Mouse (Mus musculus): ENCODE data around the gene Gas1.

Gas1 gene

DNA sequence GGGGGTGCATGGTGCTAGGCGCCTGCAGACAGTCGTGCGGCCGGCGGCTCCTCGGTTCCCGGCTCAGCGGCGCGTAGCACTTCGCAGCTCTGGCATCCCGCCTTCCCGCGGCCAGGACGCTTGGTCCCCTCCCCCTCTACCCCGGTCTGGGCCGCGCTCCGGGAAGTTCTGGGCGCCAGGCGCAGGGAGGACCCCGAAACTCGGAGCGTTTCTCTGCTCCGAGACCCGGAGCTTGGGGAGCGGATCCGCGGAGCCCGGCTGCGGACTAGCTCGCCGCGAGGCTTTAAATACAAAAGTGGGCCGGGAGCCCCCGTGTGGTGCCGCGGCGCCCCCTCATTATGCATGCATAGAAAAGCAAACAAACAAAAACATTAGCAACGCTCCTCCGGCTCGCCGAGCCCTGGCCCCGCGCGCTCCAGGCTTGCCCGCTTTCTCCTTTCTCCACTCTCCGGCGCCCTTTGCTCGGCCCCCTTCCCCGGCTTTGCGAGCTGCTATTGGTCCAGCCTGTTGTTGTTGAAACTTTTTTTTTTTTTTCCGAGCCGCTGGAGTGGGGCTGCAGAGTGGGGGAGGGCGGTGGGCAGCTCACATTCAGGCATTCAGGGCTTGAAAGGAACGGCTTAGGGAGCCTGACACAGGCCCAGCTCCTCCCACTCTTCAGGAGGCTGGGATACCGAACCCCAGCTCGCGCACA, at the start of gene Gas1:
Gas1 (minus strand) TSS at position 260 of the 691 bp plus-strand sequence.
- peak; percentile 70 for DNase-seq (ENCODE audit: low spot score)

DNA sequence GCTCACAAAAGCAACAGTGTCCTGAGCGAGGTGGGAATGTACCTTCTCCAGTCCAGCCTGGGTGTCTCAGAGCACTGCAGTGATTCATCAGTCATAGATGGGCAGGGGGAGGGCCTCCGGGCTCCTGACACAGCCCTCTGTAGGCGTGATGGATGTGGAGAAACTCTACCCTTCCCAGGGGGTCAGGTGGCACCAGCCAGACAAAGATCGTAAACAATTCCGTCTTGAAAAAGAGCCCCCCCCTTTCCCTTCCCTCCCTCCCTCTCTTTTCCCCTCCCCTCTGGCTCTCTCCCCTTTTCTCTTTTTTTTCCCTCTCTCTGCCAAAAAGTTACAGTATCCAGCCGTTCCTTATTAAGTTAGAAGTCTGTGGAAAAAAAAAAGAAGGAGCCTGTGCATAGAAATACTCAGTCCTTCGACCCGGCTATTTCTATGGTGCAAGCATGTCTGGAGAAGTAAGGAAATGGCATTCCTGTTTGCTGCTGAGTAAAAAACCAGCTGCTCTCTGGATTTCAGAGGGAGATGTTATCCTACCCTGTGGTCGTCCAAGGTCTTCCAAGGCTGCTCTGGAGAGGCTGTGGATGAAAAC, 49.2 kb upstream of the Gas1 start:
- DNase-seq (ENCODE audit: low spot score), result no peak

DNA sequence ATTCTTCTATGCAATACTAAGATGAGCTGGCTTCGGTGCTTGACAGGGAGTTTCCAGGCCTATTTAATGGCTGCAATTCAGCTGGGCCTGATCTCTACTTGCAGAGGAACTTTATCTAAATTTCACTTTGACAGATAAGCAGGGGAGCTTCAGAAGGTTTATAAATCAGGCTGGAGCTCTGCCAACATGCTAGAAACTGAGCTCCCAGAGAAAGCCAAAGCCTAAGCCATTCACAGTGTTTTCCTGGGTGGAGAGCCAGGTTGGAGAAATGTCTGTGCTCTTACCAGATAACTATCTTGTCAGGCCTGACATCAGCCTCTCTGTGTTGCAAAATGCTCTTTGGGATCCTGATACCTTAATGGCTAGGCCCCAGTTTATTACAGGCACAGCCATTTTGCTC, 48.6 kb upstream of the Gas1 start:
- DNase-seq (ENCODE audit: low spot score), result peak; percentile 5

DNA sequence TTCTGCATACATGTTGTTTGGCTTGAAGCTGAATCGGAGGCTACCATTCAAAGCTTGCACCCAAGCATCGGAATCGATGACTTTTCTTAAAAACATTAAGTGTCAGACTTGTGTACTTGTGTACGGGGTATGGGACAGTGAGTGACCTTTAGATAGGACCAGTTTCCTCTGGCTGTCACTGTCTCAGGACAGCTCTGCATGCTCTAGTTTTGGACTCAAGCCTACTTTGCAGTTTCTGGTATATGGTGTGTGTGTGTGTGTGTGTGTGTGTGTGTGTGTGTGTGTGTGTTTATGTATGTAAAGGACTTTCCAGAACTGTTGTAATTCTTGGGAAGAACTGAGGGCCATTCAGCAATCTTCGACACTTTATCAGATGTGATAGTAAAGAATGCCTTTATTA, 48.1 kb upstream of the Gas1 start:
- DNase-seq (ENCODE audit: low spot score), result no peak

DNA sequence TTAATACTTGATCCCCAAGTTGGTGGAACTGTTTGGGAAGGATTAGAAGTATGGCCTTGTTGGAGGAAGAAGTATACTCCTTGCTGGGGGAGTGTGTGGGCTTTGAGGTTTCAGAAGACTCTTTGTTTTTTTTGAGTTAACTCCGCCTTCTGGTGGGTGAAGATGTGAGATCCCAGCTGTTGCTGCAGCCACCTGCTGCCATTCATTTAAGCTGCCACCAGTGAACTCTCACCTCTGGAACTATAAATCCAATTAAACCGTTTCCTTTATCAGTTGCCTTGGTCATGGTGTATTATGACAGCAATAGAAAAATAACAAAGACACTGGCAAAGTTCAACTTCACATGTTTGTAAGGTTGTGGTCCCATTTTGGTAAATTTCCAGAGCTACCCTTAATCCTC, 46.6 kb upstream of the Gas1 start:
- no peak for DNase-seq (ENCODE audit: low spot score)

DNA sequence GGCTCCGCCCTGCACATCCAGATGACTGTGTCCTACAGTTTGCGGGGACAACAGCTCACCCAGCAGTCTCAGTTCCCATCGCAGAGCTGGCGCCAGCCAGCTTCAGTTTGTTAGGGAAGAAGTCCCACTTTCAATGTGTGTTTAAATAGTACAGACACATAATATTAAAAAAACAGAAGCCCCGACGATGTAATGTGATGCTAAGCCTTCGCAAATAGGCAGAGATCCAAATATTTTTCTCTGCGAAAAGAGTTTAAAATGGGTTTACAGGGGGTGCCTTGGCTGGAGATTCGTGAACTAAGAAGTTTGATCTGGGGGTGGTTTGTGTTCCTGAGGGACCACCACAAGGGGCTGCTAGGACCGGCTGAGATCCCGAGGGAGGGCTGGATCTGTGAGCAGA, 45.2 kb upstream of the Gas1 start:
- DNase-seq (ENCODE audit: low spot score), result no peak

DNA sequence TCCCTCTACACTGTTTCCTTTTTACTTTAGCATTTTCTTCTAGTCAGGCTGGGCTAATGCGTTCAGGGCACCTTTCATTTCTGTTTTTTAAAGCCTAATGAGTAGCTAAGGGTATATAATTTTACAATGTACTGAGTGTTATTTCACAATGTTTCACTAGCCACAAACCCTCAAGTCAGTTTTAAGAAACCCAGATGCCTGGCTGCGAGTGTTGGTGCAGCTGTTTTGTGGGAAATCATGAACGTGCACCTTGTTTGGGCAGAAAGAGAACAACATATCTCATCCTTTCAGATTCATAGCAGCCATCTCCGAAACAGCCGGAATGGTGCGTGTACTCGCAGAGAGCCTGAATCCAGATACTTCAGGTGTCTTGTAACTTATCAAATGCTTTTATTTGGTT, 36.7 kb upstream of the Gas1 start:
- DNase-seq (ENCODE audit: low spot score), result no peak

DNA sequence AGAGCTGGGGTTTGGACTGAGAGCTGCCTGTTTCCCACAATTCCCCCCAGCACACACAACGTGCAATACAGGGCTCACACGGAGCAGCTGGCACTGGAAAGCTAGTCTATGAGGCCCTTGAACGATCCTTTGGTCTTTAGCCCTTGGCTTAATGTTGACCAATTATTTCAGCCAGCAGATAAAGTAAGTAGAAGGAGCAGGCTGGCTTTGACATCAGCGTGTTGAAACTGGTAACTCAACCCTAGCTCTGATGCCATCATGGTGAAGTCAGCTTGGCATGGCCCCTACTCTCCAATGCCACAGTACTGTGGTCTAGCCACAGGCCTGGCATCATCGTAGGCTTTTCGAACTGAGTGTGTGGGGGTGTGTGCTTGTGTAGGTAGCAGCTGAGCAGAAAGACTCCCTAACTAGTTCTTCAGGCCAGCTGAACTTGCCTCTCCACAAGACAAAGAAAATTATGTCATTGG, 30.0 kb upstream of the Gas1 start:
- no peak for DNase-seq (ENCODE audit: low spot score)

DNA sequence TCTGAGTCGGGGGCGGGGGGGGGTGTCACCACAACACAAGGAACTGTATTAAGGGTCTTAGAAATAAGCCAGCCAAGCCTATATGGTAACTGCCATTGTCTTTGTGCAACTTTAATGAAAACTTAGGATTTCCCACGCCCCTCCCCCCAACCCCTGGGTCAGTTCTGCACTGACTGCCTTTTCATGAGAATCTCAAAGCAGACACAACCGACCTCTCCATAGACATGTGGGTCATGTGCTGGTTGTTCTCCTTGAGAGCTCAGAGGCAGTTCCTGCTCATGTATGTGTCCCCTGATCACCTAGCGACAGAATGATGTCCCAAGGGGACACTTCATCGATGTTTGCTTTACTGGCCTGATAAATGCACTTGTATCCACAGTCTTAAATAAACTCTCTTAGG, 27.6 kb upstream of the Gas1 start:
- no peak for DNase-seq (ENCODE audit: low spot score)

DNA sequence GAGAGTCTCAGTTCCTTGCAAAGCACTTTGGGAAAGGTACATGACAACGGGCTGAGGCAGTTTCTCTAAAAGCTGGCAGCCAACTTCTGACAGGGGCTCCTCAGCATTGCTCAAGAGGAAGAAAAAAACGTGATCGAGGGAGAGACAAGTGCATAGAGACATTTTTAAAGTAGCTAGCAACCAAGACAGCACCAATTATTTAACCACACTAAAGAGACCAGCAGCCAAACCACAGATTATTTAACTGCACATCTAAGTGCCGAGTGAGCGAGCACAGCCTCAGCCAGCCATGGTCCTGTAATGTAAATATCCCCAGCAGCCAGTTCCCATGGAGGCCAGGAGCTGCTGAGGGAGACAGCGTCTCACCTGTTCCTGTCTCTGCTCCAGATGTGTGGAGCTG, 16.1 kb upstream of the Gas1 start:
- no peak for DNase-seq (ENCODE audit: low spot score)

DNA sequence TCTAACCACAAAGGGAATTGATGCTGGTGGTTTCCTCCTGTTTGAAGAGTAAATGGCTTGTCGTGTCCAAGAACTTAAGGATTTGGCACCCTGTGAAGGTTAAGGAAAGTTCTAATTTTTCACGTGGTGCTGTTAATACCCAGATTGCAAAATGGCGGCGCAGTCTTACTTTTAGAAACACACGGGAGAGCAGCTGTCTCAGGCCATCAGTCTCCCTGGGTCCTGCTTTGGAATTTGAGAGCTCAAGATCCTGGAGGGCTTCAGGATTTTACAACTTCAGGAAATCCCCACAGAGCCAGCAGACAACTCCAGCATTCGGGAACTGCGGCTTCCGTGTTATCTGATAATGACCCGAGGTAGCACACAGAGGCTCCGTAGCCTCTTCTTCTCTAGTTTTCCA, 12.8 kb upstream of the Gas1 start:
- no peak for DNase-seq (ENCODE audit: low spot score)

DNA sequence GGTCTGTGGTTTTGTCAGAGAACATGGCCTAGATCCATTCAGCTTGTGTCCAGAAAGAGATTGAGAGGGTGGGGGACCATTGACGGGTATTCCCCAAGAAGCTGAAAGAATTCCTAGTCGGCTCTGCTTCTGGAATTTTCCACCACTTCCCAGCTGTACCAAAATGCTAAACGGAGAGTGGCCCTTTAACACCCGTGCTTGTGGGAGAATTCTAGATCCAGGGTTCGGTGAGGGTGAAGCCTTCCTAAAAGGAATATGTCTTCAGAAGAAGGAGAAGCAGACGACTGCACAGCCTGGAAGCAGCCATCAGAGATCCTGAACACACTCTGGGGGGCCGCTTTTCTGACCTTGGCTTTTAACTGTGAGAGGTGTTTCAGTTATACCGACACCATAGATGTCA, 11.8 kb upstream of the Gas1 start:
- DNase-seq (ENCODE audit: low spot score), result no peak

DNA sequence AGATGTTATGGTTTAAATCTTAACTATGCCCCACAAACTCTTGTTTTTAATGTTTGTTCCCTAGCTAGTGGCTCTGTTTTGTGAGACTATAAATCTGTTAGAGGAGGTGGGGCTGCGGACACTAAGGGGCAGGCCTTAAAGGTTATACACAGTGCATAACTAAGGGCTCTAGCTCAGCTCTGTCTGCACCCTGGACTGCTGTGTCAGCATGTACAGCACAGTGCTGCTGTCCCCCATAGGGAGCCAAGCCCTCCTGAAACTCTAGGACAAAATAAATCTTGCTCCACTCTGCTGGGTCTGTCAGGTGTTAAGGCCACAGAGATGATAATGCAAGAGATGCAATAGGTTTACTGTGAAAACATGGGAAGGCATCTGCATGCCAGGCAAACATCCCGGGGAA, 10.1 kb upstream of the Gas1 start:
- no peak for DNase-seq (ENCODE audit: low spot score)

DNA sequence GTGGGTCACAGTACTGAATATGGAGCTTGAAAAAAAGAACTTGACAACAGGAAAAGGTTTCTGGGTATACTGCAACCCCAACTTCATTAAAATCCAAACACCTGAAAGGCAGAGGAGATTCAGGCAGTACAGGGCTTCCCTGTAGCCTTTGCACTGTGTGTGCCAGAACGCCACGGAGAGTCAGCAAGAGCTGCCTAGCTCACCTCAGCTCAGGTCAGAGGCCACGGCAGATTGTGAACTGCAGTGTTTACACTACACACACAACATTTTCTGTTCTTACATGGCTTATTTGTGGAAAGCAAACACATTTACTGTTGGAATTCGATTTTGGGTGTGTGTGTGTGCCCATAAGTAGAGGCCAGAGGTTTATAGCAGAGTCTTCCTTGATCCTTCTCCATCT, 5.2 kb upstream of the Gas1 start:
- no peak for DNase-seq (ENCODE audit: low spot score)

DNA sequence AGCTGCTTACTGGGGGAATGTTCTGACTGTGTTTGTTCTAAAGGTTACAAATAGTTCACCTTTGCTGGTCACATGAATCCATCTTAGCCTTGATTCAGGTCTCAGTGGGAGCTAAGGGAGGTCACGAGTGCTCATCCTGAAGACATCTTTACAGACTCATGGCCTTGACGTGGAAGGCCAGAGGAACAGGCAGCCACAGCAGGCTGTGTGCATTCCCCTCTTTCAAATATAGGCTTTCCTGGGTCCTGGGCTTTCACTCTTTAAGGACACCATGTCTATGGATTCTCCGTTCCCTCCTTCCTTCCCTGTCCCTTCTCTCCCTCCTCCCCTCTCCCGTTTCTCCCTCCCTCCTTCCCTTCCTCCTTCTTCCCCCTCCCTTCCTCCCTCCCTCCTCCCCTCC, 2.5 kb upstream of the Gas1 start:
- no peak for DNase-seq (ENCODE audit: low spot score)

DNA sequence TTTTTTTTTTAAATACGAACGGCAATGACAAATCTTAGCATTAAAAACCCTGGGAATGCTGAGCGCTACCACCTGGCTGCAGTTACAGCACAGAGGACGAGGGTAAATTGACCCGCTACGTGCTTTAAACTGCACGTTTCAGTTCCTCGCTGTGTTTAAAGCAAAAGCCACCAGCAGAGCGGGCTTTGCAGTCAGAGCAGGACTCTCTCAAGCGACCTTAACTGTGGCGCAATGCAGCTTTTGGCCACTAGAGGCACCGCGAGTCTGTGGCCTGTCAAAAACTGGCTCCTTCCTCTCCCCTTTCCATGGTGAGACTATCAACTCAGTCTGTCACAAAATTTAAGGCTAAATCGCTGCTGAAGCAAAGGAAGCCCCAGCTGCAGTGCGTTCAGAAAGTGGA, 1.3 kb upstream of the Gas1 start:
- DNase-seq (ENCODE audit: low spot score), result peak; percentile 87

DNA sequence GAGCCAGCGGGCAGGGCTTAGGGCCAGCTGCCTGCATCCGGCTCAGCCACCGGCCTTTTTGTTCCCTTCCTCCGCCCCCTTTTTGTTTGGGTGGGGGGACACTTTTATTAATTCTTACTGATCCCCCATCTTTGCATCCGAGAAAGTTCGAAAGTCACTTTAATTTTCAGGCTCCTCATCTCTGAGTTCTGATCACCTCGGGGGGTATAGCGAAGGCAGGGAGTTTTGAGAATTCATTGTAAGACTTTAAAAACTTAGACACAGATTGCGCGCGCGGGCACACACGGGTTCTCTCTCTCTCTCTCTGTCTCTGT, 589 bp upstream of the Gas1 start:
- no peak for DNase-seq (ENCODE audit: low spot score)

DNA sequence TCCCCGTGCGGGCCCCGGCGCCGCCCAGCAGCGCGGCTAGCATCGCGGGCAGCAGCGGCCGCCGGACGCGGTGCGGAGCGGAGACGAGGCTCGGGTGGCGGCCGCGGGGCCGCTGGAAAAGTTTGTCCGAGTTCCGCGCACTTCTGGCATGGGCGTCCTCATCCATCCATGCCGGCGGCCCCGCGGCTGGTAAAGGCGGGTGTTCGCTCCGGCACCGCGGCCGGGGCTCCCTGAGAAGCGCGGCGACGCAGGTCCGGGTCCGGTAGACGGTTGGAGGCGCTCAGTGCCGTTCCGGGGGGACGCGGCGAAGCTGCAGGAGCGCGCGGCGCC, 424 bp downstream of the Gas1 start:
- no peak for DNase-seq (ENCODE audit: low spot score)

DNA sequence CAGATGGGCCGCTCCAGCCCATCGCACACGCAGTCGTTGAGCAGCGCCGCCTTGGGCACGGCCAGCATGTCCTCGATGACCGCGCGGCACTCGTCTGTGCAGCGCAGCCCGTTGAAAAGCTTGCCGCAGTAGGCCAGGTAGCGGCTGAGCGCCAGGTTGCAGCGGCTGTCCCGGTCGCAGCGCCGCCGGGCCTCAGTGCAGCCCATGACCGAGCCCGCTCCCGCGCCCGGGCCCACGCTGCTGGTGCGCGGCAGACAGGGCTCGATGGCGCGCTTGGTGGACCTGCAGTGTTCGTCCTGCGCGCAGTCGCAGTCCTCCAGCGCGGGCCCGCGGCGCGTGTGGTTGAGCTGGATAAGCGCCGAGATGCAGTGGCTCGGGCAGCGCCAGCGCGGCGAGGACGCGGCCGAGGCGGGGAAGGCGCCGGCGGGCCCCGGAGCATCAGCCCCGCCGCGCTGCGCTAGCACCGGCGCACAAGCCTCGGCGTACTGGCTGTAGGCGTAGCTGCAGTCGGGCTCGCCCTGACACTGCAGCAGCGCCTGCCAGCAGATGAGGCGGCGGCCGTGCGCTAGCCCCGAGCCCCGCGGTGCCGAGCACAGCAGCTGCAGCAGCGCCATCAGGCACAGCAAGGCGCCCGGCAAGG, 909 bp downstream of the Gas1 start:
- peak; percentile 3 for DNase-seq (ENCODE audit: low spot score)

DNA sequence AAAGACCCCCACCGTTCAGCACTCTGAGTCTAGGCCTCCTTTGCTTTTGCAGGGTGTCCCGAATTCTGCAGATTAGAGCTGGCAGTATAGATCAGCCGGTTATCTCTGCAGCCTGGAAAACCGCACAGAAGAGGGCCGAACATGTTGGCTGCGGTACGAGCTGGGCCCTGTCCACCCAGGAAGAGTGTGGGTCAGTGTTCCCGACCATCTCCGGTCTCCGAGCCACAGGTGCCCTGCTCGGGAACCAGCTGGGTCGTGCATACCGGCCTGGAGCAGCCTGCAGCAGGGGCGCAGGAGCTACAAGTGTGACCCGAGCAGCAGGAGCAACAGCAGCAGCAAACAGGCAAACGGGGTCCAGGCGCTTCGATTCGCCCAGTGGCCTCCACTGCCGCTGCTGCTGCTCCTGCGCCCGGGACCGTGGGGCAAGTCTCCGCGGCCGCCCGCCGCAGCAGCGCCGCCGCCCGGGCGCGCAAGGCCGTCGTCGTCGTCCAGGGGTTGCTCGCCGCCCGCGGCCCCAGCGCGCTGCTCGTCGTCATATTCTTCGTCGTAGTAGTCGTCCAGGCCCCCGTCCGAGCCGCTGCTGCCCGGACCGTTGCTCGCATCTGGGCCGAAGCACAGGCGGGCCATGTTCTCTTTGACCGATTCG, 1.6 kb downstream of the Gas1 start:
- DNase-seq (ENCODE audit: low spot score), result no peak

DNA sequence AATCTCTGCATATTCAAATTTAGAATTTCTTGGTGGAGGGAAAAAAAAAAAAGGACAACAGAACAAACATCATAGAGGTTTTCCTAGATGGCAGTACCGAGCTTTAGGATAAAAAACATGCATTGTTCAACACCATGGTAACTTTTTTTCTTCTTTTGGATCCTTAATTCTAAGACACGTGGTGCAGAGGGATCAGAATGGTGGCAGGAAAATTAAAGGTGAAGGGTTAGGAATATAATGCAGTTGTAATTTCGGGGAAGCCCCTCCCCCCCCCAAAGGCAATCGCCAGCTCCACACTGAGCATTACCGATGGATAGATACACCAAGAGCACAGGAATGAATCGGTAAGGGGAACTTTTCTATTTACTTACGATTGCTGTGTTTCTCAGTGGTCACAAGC, 2.2 kb downstream of the Gas1 start:
- no peak for DNase-seq (ENCODE audit: low spot score)

DNA sequence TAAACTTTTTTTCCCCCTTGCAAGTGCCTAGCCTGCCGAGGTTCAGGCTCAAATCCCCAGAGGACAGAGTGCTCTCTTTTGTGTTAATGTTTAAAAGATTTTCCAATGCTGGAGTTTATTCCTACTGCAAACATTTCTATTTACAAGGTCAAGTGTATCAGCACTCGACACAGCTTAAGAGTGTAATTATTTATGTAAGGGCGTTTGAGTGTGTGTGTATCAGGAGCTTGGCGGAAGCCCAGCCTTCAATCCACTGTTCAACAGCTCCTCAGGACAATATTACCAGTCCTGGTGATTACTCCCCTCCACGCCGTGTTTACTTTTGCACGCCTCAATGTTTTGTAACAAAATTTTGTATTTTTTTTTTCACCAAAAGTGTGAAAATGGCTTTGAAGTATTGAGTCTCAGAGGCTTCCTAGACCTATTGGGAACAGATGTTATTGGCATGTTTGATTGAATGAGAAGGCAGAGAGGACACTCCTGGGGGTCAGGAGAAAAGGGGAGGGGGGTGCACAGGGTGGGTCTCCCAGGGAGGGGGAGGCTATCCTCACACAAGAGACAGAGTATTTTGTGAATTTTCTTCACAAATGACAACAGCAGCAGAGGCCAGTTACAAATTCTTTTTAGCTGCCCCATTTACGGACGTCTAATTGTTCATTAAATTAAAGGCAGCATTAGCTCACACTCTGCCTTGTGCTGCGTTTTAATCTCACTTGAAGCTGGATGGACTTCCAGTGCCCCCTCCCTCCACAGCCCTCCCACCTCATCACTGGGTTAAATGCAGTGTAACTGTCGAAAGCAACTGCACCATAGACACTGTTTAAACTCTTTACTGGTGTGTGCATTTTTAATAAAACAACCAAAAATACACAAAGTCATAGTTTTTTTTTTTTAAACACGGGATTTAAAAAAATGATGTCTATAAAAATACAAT, 3.3 kb downstream of the Gas1 start:
- DNase-seq (ENCODE audit: low spot score), result peak; percentile 60
